Mouse (Mus musculus) kidney, adult 2 months (tissue): ENCODE measurements around the gene Col6a4. TPM values are rescaled to one million over a fixed set of nuclear protein-coding genes. Genes with fewer than 3 reads are reported as not detected.

Source experiments
- DNase-seq: peaks from one replicate; pipeline ENCODE4 v3.0.0; 2021
- H3K27ac ChIP-seq: fragments of 200-500 bp; 2 replicates; pipeline ENCODE4 v1.5.1; 2012; ENCODE audit warnings: low read depth, low read length, control low read depth, inconsistent platforms; ENCODE audit not compliant: insufficient read depth
- H3K27me3 ChIP-seq: fragments of 200-500 bp; replicated peaks from 2 replicates; pipeline ENCODE4 v1.6.1; 2012; ENCODE audit warnings: mild to moderate bottlenecking, moderate library complexity, low read length, inconsistent platforms; ENCODE audit not compliant: control insufficient read depth, insufficient read depth
- H3K36me3 ChIP-seq: fragments of 200-500 bp; 2 replicates; pipeline ENCODE4 v1.6.1; 2012; ENCODE audit warnings: mild to moderate bottlenecking, moderate library complexity, low read length, inconsistent platforms; ENCODE audit not compliant: control insufficient read depth, insufficient read depth
- H3K4me1 ChIP-seq: fragments of 200-500 bp; 2 replicates; pipeline ENCODE4 v1.6.1; 2011; ENCODE audit warnings: low read length; ENCODE audit not compliant: control insufficient read depth, insufficient read depth
- H3K4me3 ChIP-seq: fragments of 200-500 bp; 2 replicates; pipeline ENCODE4 v1.5.1; 2011; ENCODE audit warnings: mild to moderate bottlenecking, low read depth, low read length, control low read depth; ENCODE audit not compliant: insufficient read depth
- CTCF ChIP-seq: fragments of 200-500 bp; conservative IDR thresholded peaks from 2 replicates; pipeline ENCODE4 v1.5.1; 2011; ENCODE audit warnings: low read depth, mild to moderate bottlenecking, control low read depth, low read length, moderate library complexity, mixed read lengths; ENCODE audit not compliant: insufficient read depth, insufficient read length
- POLR2A ChIP-seq: fragments of 200-500 bp; IDR thresholded peaks from one replicate; pipeline ENCODE4 v1.6.1; 2011; ENCODE audit warnings: low read depth, low read length, control low read depth
- WGBS: fragments of 180-500 bp; shearing (Covaris S2); methylation state at CpG from one replicate; pipeline ENCODE4 v1.1.7; 2018; 5-methylcytosine and 5-hydroxymethylcytosine counted together
- polyA plus RNA-seq: library from polyadenylated mRNA; depleted of rRNA; stranded (reverse); fragments of >200 nt; gene quantifications from 2 replicates; pipeline ENCODE4 v1.2.3, GENCODE M21; 2012

Col6a4 gene
- polyA plus RNA-seq, 1 experiment: 0.59 TPM

DNA sequence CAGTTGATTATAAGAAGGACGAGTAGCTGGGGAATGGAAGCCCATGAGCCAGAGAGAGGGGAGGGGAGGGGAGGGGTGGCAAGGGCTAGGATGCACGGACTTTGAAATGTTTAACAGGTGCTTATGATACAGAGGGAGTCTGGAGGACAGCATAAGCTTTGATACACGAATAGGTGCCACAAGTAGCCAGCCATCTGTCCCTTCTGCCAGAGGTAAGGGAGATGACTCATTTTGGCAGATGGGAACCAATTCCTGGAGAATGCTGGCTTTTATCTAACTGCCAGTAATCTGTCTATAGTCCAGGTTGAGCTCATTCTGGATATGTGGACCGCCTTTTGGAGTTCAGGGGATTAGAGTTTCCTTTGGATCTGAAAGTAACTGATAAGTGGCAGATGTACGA, 20.3 kb downstream of the Col6a4 start:
- TF ChIP-seq POLR2A (no peak), CTCF (no peak)

DNA sequence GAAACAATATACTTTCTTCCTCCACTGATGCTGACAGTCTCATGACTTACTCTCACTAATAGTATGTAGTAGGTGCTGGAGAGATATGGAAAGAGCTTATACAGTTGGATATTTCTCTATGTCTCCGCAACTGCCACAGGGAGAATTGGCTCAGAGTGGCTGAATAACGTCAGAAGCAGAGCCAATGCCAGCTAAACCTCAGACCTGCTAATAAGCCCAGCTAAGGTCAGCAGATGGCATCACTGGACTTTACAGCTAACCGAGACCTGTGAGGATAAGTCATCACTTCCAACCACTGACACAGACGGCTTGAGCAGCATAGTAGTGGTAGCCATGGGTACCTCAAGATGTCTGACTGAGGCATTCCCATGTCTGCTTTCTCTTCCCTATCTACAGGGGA, 22.6 kb downstream of the Col6a4 start:
- Histone ChIP-seq H3K4me1 (no peaks in the 10 kb centered on the region), H3K4me3 (no peak overlapping the region), H3K27me3 (no peaks in the 10 kb centered on the region), H3K36me3 (no peaks in the 10 kb centered on the region), H3K27ac (no peak overlapping the region)
- TF ChIP-seq POLR2A (no peak), CTCF (no peak)
- DNase-seq: no peak
- WGBS: 78% methylated on average over 4 of the region's 4 CpGs

More for the DNA sequence above, 20.3 kb downstream of the Col6a4 start:
- Histone ChIP-seq H3K4me3 (no peak overlapping the region), H3K4me1 (no peaks in the 10 kb centered on the region), H3K27me3 (no peaks in the 10 kb centered on the region), H3K27ac (no peak overlapping the region), H3K36me3 (no peaks in the 10 kb centered on the region)
- DNase-seq: no peak
- WGBS: 73% methylated on average over 5 of the region's 5 CpGs

DNA sequence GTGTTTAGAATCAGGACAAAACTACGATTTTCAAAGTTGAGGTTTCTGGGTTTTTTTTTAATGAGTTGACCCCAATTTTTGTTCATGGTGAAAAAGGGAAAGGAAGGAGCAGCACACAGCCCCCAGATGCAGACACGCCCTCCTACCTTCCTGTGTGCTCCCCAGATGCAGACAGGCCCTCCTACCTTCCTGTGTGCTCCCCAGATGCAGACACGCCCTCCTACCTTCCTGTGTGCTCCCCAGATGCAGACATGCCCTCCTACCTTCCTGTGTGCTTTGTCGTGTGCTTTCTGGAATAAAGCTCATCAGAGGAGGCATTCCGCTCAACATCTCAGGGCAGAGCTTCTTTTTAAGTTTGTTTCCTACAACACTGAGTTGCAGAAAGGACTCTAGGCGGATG, 24.9 kb downstream of the Col6a4 start:
- H3K4me3 ChIP-seq: no peak overlapping the region
- no peaks in the 10 kb centered on the region for H3K27me3 ChIP-seq
- no peaks in the 10 kb centered on the region for H3K4me1 ChIP-seq
- no peak for DNase-seq
- no peaks in the 10 kb centered on the region for H3K36me3 ChIP-seq
- no peak for TF ChIP-seq POLR2A
- no peak for TF ChIP-seq CTCF
- H3K27ac ChIP-seq: no peak overlapping the region
- 67% methylated on average over 6 of the region's 6 CpGs for WGBS

DNA sequence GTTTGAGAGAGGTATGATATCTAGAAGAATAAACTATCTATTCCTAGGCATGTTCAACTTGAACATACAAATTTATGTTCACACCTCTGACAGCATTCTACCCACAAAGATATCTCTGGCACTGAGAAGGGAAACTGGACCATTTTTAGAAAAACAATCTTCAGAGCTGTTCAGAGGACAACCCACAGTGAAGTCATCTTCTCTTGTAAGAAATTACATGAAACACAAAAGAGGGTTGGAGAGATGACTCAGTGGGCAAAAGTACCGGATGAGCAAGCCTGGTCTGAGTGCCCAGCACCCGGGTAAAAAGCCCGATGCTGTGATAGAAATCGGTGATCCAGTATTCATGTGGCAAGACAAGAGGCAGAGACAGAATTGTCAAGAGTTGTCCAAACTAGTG, 43.1 kb downstream of the Col6a4 start:
- 95% methylated on average over 4 of the region's 4 CpGs for WGBS
- H3K27ac ChIP-seq: no peak overlapping the region

DNA sequence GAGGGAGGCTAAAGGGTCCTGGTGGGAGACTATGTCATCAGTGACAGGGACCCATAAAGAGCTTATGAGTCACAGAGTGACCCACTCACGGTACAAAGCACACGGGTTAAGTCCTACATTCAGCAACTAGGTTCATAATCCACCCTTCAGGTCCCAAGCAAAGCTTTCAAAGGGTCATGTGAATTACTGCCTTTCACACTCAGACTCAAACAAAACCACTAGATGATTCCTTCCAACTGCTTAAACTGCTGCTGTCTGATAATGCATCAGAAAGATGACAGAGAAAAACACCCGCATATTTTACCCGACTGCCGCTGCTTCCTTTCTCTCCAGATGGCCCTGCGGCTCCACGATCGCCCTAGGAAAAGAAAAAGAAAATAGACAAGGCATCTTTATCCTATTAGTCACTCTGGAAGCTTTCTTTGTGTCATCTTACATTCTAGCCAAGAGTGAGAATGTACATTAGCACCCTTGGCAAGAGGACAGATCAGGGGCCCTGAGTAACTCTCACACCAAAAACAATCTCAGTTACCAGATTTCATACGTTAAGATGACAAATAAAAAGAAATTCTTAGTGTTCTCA, 52.6 kb downstream of the Col6a4 start:
- DNase-seq: no peak
- no peaks in the 10 kb centered on the region for H3K36me3 ChIP-seq
- no peak overlapping the region for H3K27ac ChIP-seq
- H3K4me3 ChIP-seq: no peak overlapping the region
- no peaks in the 10 kb centered on the region for H3K27me3 ChIP-seq
- no peak for TF ChIP-seq CTCF
- TF ChIP-seq POLR2A: no peak
- WGBS: 73% methylated on average over 9 of the region's 9 CpGs
- no peaks in the 10 kb centered on the region for H3K4me1 ChIP-seq

More for the DNA sequence above, 43.1 kb downstream of the Col6a4 start:
- H3K36me3 ChIP-seq: no peaks in the 10 kb centered on the region
- no peak for DNase-seq
- no peak overlapping the region for H3K4me3 ChIP-seq
- no peaks in the 10 kb centered on the region for H3K4me1 ChIP-seq
- TF ChIP-seq POLR2A: no peak
- H3K27me3 ChIP-seq: no peaks in the 10 kb centered on the region

DNA sequence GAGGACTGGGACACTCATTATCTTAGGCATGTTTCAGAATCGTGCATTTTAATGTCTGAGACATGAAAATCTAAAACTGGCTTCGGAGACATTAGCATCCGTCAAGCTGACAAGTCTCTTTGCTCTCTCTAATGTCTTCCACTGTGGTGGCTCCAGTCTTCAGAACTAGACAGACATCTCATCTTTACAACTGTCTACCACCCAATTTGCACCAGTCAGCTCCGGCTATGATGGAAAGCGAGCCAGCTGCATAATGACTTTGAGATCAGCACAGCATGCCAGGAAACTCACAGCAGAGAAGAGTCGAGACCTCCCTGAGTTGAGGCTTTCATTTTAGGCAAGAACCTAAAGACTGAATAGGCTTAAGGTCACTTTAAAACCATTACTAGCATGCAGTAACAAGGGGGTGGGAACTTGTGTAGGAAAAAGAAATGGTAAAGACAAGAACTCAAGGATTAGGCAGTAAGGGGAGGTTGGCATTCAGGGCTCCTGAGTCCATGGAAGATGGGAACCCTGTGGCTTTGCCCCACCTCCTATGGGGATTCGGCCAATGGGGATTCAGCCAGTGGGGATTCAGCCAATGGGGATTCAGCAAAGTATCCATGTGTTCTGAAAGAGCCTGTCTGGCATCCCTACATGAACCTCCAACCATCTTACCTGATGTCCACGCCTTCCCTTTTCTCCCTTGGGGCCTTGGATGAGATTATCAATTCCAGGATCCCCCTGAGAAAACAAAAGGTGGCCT, 56.5 kb downstream of the Col6a4 start:
- no peaks in the 10 kb centered on the region for H3K36me3 ChIP-seq
- TF ChIP-seq CTCF: no peak
- TF ChIP-seq POLR2A: no peak
- no peaks in the 10 kb centered on the region for H3K27me3 ChIP-seq
- no peak overlapping the region for H3K4me3 ChIP-seq
- DNase-seq: no peak
- H3K4me1 ChIP-seq: no peaks in the 10 kb centered on the region
- H3K27ac ChIP-seq: no peak overlapping the region
- WGBS: 77% methylated on average over 8 of the region's 8 CpGs

DNA sequence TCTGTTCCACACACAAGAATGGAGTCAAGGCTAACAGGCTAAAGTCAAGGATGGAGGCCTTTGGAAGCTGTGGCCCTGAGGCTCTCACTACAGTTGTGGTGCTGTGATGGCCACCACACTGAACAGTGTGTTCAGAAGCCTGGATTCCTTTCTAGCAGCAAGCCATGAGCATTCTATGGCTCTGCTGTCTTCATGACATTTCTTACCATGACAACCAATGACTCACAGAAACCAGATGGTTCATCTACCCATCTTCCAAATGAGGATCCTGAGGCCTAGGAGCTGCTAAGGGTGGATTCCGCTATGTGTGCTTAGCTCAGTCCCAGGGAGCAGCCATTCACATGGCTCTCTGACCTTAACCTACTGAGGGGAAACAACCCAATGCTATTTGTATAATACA, 57.3 kb downstream of the Col6a4 start:
- Histone ChIP-seq H3K27me3 (no peaks in the 10 kb centered on the region), H3K4me1 (no peaks in the 10 kb centered on the region), H3K36me3 (no peaks in the 10 kb centered on the region), H3K27ac (no peak overlapping the region), H3K4me3 (no peak overlapping the region)
- no peak for DNase-seq
- 84% methylated on average over 1 of the region's 1 CpGs for WGBS
- TF ChIP-seq POLR2A: no peak
- no peak for TF ChIP-seq CTCF
